Mouse (Mus musculus) liver, embryonic 16.5 days (tissue): ENCODE measurements at regions not wholly inside any gene's neighbourhood (a gene's known extent, or its start where the extent isn't known, plus 50 kb on each side); places are given as distances from the start of the nearest gene placed in this dataset.
"Not testable (repeated sequence)": the region's sequence is repeated elsewhere in the genome, so short reads cannot be mapped to it uniquely, and the experiment has no call there.

Experiments used
- ATAC-seq: fragments of 200-750 bp; cut with Nextera tagmentation; 2 replicates; pipeline ENCODE4 v1.8.0; 2017; ENCODE audit warnings: low read depth, mild to moderate bottlenecking, moderate number of reproducible peaks, moderate library complexity
- H3K27ac ChIP-seq: fragments of 300-500 bp; sonication (generic); 2 replicates; pipeline ENCODE4 v1.5.1; 2014; ENCODE audit warnings: mild to moderate bottlenecking, low read length
- H3K27me3 ChIP-seq: fragments of 300-500 bp; sonication (generic); 2 replicates; pipeline ENCODE4 v1.6.1; 2014; ENCODE audit warnings: low read depth, low read length, mixed read lengths; ENCODE audit not compliant: control insufficient read depth, insufficient read depth
- H3K36me3 ChIP-seq: fragments of 300-500 bp; sonication (generic); 2 replicates; pipeline ENCODE4 v1.6.1; 2014; ENCODE audit warnings: mild to moderate bottlenecking; ENCODE audit not compliant: control insufficient read depth, insufficient read depth
- H3K4me1 ChIP-seq: fragments of 300-500 bp; sonication (generic); 2 replicates; pipeline ENCODE4 v1.6.1; 2014; ENCODE audit warnings: low read depth, low read length, mixed read lengths; ENCODE audit not compliant: control insufficient read depth
- H3K4me2 ChIP-seq: fragments of 300-500 bp; sonication (generic); 2 replicates; pipeline ENCODE4 v1.6.1; 2014; ENCODE audit warnings: low read depth, low read length, mixed read lengths
- H3K4me3 ChIP-seq: fragments of 300-500 bp; sonication (generic); 2 replicates; pipeline ENCODE4 v1.5.1; 2014; ENCODE audit warnings: low read depth, mild to moderate bottlenecking, low read length
- H3K9ac ChIP-seq: fragments of 300-500 bp; sonication (generic); 2 replicates; pipeline ENCODE4 v1.6.1; 2014; ENCODE audit warnings: low read depth, low read length
- H3K9me3 ChIP-seq: fragments of 300-500 bp; sonication (generic); replicated peaks from 2 replicates; pipeline ENCODE4 v1.6.1; 2016; ENCODE audit warnings: low read length; ENCODE audit not compliant: control insufficient read depth
- WGBS: fragments of 180-500 bp; shearing (Covaris S2); extraction: QIAGEN DNeasy Blood & Tissue Kit; methylation state at CpG from one replicate; pipeline ENCODE4 v1.1.7; 2014; ENCODE audit not compliant: insufficient replicate concordance; 5-methylcytosine and 5-hydroxymethylcytosine counted together

DNA sequence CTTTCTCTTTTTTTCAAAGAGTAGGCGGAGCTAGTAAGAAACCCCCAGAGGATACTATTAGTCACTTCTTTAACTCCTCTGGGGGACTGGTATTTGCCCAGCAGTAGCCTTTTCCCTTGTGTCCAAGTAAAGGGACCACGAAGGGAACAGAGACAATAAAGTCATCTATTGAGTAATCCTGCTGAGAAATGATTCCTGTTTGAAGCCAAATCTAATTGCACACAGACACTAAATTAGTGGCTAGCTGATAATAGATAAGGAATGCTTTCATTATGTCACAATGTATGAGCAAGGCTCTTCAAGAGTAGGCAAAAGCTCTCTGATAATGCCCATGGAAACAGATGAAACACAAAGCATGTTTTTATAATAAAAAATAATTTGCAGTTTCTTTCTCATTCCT, 201.9 kb upstream of the Gm21897 start:
- WGBS, result 37% methylated on average over 2 of the region's 2 CpGs
- Histone ChIP-seq H3K27me3 (no peaks in the 10 kb centered on the region), H3K4me3 (no peak overlapping the region), H3K4me2 (no peak overlapping the region), H3K36me3 (no peaks in the 10 kb centered on the region), H3K27ac (no peak overlapping the region), H3K9ac (no peak overlapping the region), H3K4me1 (no peaks in the 10 kb centered on the region), H3K9me3 (no peaks in the 10 kb centered on the region)
- no peak for ATAC-seq

DNA sequence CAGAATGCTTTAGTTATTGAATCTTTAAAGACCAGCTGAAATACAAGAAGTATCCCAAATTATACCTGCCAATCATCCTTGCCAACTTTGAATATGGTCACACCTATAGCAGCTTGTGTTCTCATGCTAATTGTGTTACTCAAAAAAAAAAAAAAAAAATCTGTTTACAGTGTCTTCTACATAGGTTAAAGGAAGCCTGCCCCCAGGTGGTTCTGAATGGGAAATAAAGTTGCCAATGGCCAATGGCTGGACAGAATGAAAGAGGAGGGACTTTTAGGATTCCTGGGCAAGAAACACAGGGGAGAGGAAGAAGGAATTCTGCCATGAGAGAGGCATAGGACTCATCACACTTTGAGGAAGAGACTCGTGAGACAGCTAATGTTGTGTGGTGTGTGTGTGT, 197.5 kb upstream of the Gm21897 start:
- WGBS, result 48% methylated on average over 1 of the region's 1 CpGs
- Histone ChIP-seq H3K4me3 (no peak overlapping the region), H3K4me1 (no peaks in the 10 kb centered on the region), H3K9ac (no peak overlapping the region), H3K27me3 (no peaks in the 10 kb centered on the region), H3K36me3 (no peaks in the 10 kb centered on the region), H3K9me3 (no peaks in the 10 kb centered on the region), H3K4me2 (no peak overlapping the region), H3K27ac (no peak overlapping the region)
- no peak for ATAC-seq

DNA sequence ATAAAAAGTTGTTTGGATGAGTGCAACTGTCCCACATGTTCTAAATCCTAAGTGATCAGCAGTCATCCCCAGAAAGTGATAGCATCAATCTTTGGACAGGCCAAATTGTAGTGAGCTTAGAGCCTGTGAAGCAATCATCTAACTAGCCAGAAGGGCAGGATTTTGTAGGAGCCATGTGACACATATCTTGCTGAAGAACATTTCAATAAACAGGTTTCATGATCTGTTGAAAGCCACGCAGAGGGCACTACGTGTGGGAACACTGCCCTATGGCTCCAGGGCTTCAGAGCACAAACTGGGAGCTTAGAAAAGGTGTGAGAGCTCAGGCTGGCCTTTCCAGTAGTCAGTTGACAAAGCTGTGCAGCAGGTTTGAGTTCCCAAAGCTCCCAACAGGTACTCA, 188.3 kb upstream of the Gm21897 start:
- H3K27me3 ChIP-seq, result no peaks in the 10 kb centered on the region
- 67% methylated on average over 2 of the region's 2 CpGs for WGBS
- no peak for ATAC-seq
- no peaks in the 10 kb centered on the region for H3K4me1 ChIP-seq
- no peak overlapping the region for H3K9ac ChIP-seq
- H3K36me3 ChIP-seq, result no peaks in the 10 kb centered on the region
- no peak overlapping the region for H3K4me3 ChIP-seq
- H3K4me2 ChIP-seq, result no peak overlapping the region
- H3K27ac ChIP-seq, result no peak overlapping the region
- H3K9me3 ChIP-seq, result no peaks in the 10 kb centered on the region

DNA sequence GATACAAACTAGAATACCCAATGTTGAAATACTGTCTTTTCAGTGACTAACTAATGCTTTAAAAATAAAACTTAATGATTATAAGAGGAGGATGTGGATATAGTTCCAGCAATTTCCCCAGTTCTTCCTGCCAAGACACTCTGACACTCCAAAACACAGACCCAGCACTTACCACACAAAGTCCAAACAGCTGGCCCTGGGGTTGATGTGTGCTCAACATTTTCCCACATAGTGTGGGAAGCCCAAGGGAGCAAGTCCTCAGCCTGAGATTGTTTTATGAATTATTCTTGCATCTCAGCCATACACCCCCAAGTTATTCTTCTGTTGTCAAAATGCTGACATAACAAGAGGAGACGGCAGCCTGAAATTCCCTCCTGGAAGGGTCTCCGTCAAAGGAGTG, 187.5 kb upstream of the Gm21897 start:
- H3K4me1 ChIP-seq, result no peaks in the 10 kb centered on the region
- H3K4me3 ChIP-seq, result no peak overlapping the region
- WGBS, result 77% methylated on average over 2 of the region's 2 CpGs
- no peaks in the 10 kb centered on the region for H3K9me3 ChIP-seq
- H3K27ac ChIP-seq, result no peak overlapping the region
- no peak for ATAC-seq
- no peaks in the 10 kb centered on the region for H3K36me3 ChIP-seq
- H3K27me3 ChIP-seq, result no peaks in the 10 kb centered on the region
- no peak overlapping the region for H3K9ac ChIP-seq
- no peak overlapping the region for H3K4me2 ChIP-seq

DNA sequence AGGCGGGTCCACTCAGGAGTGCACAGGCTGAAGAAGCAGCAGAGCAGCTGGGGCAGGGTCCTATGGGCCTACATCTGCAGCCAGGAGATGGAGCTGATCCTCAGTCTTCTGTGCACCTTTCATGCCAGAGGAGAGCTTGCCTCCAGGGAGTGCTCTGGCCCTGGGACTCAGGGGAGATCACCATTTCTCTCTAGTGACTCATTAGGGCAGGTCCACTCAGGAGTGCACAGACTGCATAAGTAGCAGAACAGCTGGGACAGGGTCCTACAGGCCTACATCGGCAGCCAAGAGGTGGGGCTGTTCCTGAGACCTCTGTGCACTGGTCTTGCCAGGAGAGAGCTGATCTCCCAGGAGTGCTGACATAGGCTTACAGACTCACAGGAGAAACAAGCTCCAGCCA, 159.4 kb upstream of the Gm21897 start:
- ATAC-seq, result no peak
- no peaks in the 10 kb centered on the region for H3K4me1 ChIP-seq
- no peak overlapping the region for H3K4me3 ChIP-seq
- H3K4me2 ChIP-seq, result no peak overlapping the region
- no peak overlapping the region for H3K9ac ChIP-seq
- no peaks in the 10 kb centered on the region for H3K9me3 ChIP-seq
- 49% methylated on average over 2 of the region's 2 CpGs for WGBS
- no peaks in the 10 kb centered on the region for H3K27me3 ChIP-seq
- no peak overlapping the region for H3K27ac ChIP-seq
- no peaks in the 10 kb centered on the region for H3K36me3 ChIP-seq

DNA sequence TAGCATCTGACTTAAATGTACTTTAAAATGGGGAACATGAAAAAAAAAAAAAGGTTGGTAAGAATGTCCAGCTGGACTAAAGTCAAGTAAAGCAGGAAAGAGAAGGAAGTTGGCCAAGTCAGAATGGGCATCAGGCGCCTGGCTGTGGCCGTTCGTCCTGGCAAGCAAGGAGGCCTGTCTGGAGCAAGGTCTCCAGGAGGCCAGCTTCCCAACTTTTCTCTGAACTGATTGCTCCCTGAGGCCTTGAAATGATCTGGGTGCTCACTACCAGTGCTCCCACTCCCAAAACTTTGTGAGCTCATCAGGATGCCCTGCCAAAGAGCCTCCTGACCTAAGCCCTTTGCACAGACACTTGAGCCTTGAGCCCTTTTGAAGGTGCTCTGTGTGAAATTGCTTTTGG, 141.7 kb upstream of the Gm21897 start:
- Histone ChIP-seq H3K4me3 (no peak overlapping the region), H3K9ac (no peak overlapping the region), H3K27me3 (no peaks in the 10 kb centered on the region), H3K27ac (no peak overlapping the region), H3K4me2 (no peak overlapping the region), H3K4me1 (no peaks in the 10 kb centered on the region), H3K9me3 (peaks cover 2% of the 10 kb centered on the region), H3K36me3 (no peaks in the 10 kb centered on the region)
- ATAC-seq, result no peak
- WGBS, result 80% methylated on average over 3 of the region's 3 CpGs

DNA sequence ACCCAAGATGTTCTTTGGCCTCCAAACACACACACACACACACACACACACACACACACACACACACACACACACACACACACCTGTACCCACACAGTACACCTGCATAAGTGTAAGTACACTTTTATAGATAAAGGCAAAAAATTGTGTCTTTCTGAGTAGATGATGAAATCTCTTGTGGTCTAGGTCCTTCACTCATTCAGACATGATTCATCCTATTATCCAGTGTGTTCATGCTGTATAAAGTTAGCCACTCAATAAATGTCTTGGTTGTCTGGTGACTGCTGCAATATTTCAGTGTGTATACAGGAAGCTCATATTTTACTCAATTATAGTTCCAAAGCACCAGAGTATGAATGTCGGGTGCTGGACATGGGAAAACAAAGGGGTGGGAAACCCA, 131.5 kb upstream of the Gm21897 start:
- no peaks in the 10 kb centered on the region for H3K36me3 ChIP-seq
- no peaks in the 10 kb centered on the region for H3K9me3 ChIP-seq
- no peak overlapping the region for H3K9ac ChIP-seq
- H3K4me1 ChIP-seq, result no peaks in the 10 kb centered on the region
- no peak for ATAC-seq
- H3K27ac ChIP-seq, result no peak overlapping the region
- H3K27me3 ChIP-seq, result no peaks in the 10 kb centered on the region
- WGBS, result 52% methylated on average over 1 of the region's 1 CpGs
- no peak overlapping the region for H3K4me3 ChIP-seq
- H3K4me2 ChIP-seq, result no peak overlapping the region

DNA sequence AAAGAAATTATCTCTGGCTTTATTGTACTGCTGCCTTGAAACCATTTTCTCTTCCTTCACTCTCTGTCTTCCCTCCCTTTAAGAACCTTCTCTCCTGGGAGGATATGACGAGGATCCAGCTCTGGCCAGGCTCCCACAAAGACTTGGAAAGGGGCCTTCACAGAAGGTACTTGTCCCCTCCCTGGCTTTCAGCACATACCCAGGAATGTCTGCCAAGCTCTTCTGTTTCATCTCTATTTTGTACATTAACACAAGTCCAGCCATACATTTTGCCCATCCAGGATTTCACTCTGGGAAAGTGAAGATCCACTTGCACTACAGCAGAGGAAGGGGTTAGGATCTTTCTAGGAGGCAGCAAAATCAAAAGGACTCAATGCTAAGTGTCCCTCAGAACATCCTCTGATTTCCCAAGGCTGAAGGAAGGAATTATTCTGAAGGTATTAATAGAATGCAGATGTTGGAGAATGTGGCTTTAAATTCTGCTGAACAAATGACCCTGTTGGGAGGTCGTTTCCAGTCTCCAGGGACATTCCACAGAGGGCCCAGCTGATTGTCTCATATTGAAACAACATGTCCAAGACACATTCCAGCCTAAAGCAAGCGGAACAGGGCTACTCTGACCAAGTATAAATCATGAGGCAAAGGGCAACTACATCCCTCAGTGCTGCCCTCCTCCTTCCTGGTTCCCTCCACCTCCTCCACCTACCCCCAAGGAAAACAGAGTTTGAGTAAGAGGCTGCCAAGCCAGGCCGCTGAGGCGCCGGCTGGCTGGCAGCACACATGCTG, 122.1 kb upstream of the Gm21897 start:
- Histone ChIP-seq H3K9ac (no peak overlapping the region), H3K4me3 (no peak overlapping the region), H3K4me1 (no peaks in the 10 kb centered on the region), H3K27me3 (no peaks in the 10 kb centered on the region), H3K9me3 (no peaks in the 10 kb centered on the region), H3K27ac (no peak overlapping the region), H3K4me2 (no peak overlapping the region), H3K36me3 (no peaks in the 10 kb centered on the region)
- no peak for ATAC-seq
- WGBS, result 49% methylated on average over 6 of the region's 6 CpGs

DNA sequence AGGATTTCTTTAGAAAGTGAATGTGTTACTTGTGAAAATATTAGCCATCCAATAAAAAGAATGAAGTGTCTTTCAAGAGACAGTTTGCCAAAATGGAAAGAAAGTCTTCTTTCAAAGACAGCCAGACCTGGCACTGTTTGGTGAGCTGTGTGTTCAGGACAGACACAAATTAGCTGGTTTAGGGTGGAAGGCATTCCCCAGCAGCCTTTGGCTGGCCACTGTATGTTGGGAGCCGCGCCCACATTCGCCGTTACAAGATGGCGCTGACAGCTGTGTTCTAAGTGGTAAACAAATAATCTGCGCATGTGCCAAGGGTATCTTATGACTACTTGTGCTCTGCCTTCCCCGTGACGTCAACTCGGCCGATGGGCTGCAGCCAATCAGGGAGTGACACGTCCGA, 121.3 kb upstream of the Gm21897 start:
- not testable (repeated sequence) for H3K9me3 ChIP-seq, ATAC-seq, H3K9ac ChIP-seq, H3K27me3 ChIP-seq, H3K36me3 ChIP-seq, H3K4me3 ChIP-seq, H3K4me1 ChIP-seq, H3K4me2 ChIP-seq, H3K27ac ChIP-seq
- WGBS, result 85% methylated on average over 6 of the region's 12 CpGs
